Mouse (Mus musculus) cerebral cortex, adult 2 months (tissue): ENCODE results near the gene Rnf208.

ENCODE experiments used
- WGBS: fragments of 180-500 bp; shearing (Covaris S2); methylation state at CpG from one replicate; pipeline ENCODE4 v1.1.7; 2018; 5-methylcytosine and 5-hydroxymethylcytosine counted together

Rnf208 gene

GRCm38 (mm10) chr2:25278928-25279882, 37.1 kb downstream of the Rnf208 start:
- WGBS = 61% methylated on average over 13 of the region's 13 CpGs

- WGBS = 55% methylated on average over 2 of the region's 2 CpGs
Measured at GRCm38 (mm10) chr2:25285551-25285950, 43.5 kb downstream of the Rnf208 start.

GRCm38 (mm10) chr2:25286314-25286713, 44.3 kb downstream of the Rnf208 start:
- WGBS = 70% methylated on average over 1 of the region's 1 CpGs

- 26% methylated on average over 7 of the region's 7 CpGs for WGBS
Measured at GRCm38 (mm10) chr2:25286837-25287636, 45.0 kb downstream of the Rnf208 start.

GRCm38 (mm10) chr2:25287927-25288649, 46.0 kb downstream of the Rnf208 start, which contains the start of gene Tmem210:
Gene Tmem210 (plus strand): TSS chr2:25288145.
- WGBS = 38% methylated on average over 6 of the region's 6 CpGs

- 69% methylated on average over 7 of the region's 7 CpGs for WGBS
Measured at GRCm38 (mm10) chr2:25288734-25289345, 46.8 kb downstream of the Rnf208 start.

- 5% methylated on average over 11 of the region's 11 CpGs for WGBS
Measured at GRCm38 (mm10) chr2:25289651-25290050, 47.6 kb downstream of the Rnf208 start, which contains the start of gene Lrrc26. Gene Lrrc26 (plus strand): TSS chr2:25289915.

GRCm38 (mm10) chr2:25290101-25290815, 48.2 kb downstream of the Rnf208 start:
- 1% methylated on average over 54 of the region's 54 CpGs for WGBS

- under 1% methylated on average over 18 of the region's 18 CpGs for WGBS
Measured at GRCm38 (mm10) chr2:25290816-25291130, 48.7 kb downstream of the Rnf208 start.

- 23% methylated on average over 32 of the region's 32 CpGs for WGBS
Measured at GRCm38 (mm10) chr2:25291184-25292053, 49.4 kb downstream of the Rnf208 start.

- WGBS = 3% methylated on average over 43 of the region's 43 CpGs
Measured at GRCm38 (mm10) chr2:25292054-25292544, 50.0 kb downstream of the Rnf208 start.

- 0% methylated on average over 1 of the region's 1 CpGs for WGBS
Measured at GRCm38 (mm10) chr2:25292856-25293255, 50.8 kb downstream of the Rnf208 start.

- 69% methylated on average over 9 of the region's 9 CpGs for WGBS
Measured at GRCm38 (mm10) chr2:25293706-25294105, 51.7 kb downstream of the Rnf208 start.
